Mouse (Mus musculus) CH12.LX (cell line): ENCODE measurements around the gene Nppa.

Experiments used
- MAX ChIP-seq: IDR thresholded peaks from 2 replicates; pipeline ENCODE4 v1.6.1; 2011; ENCODE audit warnings: low read length, improper control_type of control experiment
- SIN3A ChIP-seq: IDR thresholded peaks from 2 replicates; pipeline ENCODE4 v1.6.1; 2012; ENCODE audit warnings: low read length, improper control_type of control experiment, inconsistent platforms

GRCm38 (mm10) chr4:148001013-148001789 is 679 bp downstream of the Nppa start:
- no peak for TF ChIP-seq MAX
- no peak for TF ChIP-seq SIN3A
